Mouse (Mus musculus): ENCODE measurements around the gene Pde4b. TPM values are rescaled to one million over a fixed set of nuclear protein-coding genes. Genes with fewer than 3 reads are reported as not detected.

Pde4b gene
- polyA plus RNA-seq, 1 experiment from 2014 or later, result 35.4 TPM

DNA sequence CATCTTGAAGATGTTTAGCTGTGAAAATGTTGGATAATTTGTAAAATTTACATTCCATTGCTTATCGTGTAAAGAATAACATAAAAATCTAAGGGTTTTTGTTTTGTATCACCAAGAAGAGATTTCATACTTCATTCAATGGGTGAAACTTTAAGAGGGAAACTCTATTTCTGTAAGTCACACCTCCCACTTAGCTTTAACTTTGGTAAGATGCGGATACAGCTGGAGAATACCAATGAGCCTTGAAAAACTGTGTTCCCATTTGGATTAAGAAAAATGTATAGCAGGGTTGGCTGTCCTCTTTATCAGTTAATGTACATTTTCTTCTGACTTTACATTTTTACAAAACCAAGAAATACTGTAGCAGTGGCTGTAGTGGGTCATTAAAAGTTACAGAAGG is 8.5 kb downstream of the Pde4b start:
- Histone ChIP-seq H3K9ac (ENCODE audit: low read length) (no peak overlapping the region), H3K36me3 (ENCODE audit: control insufficient read depth, insufficient read depth, low read length) (no peaks in the 10 kb centered on the region), H3K4me2 (ENCODE audit: low read depth, low read length) (no peak overlapping the region), H3K4me3 (ENCODE audit: low read length) (no peak overlapping the region), H3K4me1 (replicated peaks; ENCODE audit: control insufficient read depth, insufficient read depth, low read length) (no peaks in the 10 kb centered on the region), H3K9me3 (ENCODE audit: control insufficient read depth, low read length) (no peaks in the 10 kb centered on the region), H3K27ac (ENCODE audit: low read length) (no peak overlapping the region), H3K27me3 (ENCODE audit: control insufficient read depth, insufficient read depth, low read depth, low read length) (no peaks in the 10 kb centered on the region)
- 87% methylated on average over 2 of the region's 2 CpGs for WGBS
- ATAC-seq (ENCODE audit: low read depth), result no peak

DNA sequence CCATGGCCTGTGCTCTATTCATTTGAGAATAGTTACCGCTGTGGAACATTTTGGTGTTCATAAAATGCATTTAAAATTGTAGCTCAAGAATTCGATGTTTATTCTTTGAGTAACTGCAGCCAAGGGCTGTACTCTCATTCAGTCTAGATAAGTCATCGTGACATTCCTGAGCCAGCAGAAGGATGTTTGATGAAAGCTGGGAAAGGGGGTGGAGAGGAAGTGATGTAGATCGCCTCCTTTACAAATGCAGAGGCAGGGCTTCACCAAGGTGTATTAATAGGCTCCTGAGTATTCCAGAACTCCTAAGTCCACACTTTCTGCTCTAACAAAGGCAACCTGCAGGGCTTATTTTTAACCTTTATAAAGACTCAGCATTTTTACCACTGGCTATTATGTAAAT is 14.9 kb downstream of the Pde4b start:
- H3K27me3 ChIP-seq (ENCODE audit: control insufficient read depth, insufficient read depth, low read depth, low read length), result no peaks in the 10 kb centered on the region
- WGBS, result 27% methylated on average over 4 of the region's 4 CpGs
- H3K9ac ChIP-seq (ENCODE audit: low read length), result no peak overlapping the region
- H3K36me3 ChIP-seq (ENCODE audit: control insufficient read depth, insufficient read depth, low read length), result no peaks in the 10 kb centered on the region
- H3K4me1 ChIP-seq (replicated peaks; ENCODE audit: control insufficient read depth, insufficient read depth, low read length), result no peaks in the 10 kb centered on the region
- no peak overlapping the region for H3K4me2 ChIP-seq (ENCODE audit: low read depth, low read length)
- no peak overlapping the region for H3K4me3 ChIP-seq (ENCODE audit: low read length)
- H3K27ac ChIP-seq (ENCODE audit: low read length), result no peak overlapping the region
- ATAC-seq (ENCODE audit: low read depth), result no peak
- no peaks in the 10 kb centered on the region for H3K9me3 ChIP-seq (ENCODE audit: control insufficient read depth, low read length)

DNA sequence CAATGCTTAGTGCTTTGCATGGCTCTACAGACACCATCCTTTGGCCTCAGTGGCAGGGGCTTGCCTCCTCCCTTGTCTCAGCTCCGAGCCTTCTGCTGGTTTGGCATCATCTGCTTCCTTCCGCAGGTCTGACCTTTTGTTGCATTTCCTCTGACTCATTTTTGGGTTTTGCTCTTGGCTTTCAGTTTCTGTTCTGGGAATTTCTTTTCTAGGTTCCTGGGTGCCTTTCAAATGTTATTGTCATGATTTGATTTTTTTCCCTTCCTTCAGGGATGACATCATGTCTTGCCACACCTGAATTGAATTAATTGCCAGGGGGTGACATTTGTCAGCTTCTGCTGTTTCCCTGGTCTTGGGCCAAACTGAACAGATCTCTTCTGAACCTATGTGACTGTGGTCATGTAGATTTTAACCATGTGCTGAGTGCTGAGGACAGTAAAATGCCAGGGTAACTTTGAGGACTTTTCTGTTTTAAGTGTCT is 17.2 kb downstream of the Pde4b start:
- Histone ChIP-seq H3K27me3 (ENCODE audit: control insufficient read depth, insufficient read depth, low read depth, low read length) (no peaks in the 10 kb centered on the region), H3K4me3 (ENCODE audit: low read length) (no peak overlapping the region), H3K27ac (ENCODE audit: low read length) (no peak overlapping the region), H3K4me1 (replicated peaks; ENCODE audit: control insufficient read depth, insufficient read depth, low read length) (no peaks in the 10 kb centered on the region), H3K36me3 (ENCODE audit: control insufficient read depth, insufficient read depth, low read length) (no peaks in the 10 kb centered on the region), H3K9me3 (ENCODE audit: control insufficient read depth, low read length) (no peaks in the 10 kb centered on the region), H3K9ac (ENCODE audit: low read length) (no peak overlapping the region), H3K4me2 (ENCODE audit: low read depth, low read length) (no peak overlapping the region)
- ATAC-seq (ENCODE audit: low read depth), result no peak
- 75% methylated on average over 2 of the region's 2 CpGs for whole genome bisulfite sequencing

DNA sequence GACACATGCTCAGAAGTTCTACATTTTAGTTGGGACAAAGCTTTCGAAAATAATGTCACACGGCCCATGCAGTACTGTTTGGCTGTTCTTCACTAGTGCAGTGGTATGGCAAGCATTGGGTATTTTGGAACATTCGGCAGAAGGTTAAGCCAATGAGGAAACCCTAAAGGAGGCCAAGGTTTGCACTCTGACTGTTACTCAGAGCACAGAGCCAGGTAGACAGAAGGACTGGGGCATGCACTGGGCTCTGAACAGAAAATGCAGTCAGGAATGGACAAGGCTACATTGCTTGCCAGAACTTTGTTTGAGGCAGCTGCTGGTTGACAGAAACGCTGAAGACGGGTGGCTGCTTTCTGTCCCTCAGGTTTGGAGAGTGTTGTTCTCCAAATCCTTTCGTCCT is 19.4 kb downstream of the Pde4b start:
- no peak for ATAC-seq (ENCODE audit: low read depth)
- WGBS, result 81% methylated on average over 6 of the region's 6 CpGs
- Histone ChIP-seq H3K4me2 (ENCODE audit: low read depth, low read length) (no peak overlapping the region), H3K9ac (ENCODE audit: low read length) (no peak overlapping the region), H3K27me3 (ENCODE audit: control insufficient read depth, insufficient read depth, low read depth, low read length) (no peaks in the 10 kb centered on the region), H3K4me3 (ENCODE audit: low read length) (no peak overlapping the region), H3K9me3 (ENCODE audit: control insufficient read depth, low read length) (no peaks in the 10 kb centered on the region), H3K36me3 (ENCODE audit: control insufficient read depth, insufficient read depth, low read length) (no peaks in the 10 kb centered on the region), H3K27ac (ENCODE audit: low read length) (no peak overlapping the region), H3K4me1 (replicated peaks; ENCODE audit: control insufficient read depth, insufficient read depth, low read length) (no peaks in the 10 kb centered on the region)

DNA sequence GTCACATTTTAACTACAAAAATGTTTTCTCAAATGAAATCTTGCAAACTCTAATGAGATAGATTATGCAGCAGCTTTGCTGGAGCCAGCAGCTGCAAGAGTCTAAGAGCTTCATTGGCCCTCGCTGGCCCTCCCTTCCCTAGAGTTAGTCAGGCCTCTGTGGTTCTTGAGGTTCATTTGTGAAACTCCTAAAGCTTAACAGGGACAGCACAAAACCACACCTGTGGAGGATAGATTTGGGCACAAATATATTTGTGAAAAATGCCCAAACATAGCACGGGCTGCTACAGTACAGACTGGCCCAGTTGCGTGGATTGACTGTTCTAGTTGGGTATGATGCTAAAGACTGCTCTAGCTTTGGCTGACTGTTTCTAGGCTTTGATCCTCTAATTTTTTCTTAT is 32.1 kb downstream of the Pde4b start:
- H3K4me1 ChIP-seq (replicated peaks; ENCODE audit: control insufficient read depth, insufficient read depth, low read length), result no peaks in the 10 kb centered on the region
- no peaks in the 10 kb centered on the region for H3K9me3 ChIP-seq (ENCODE audit: control insufficient read depth, low read length)
- no peak overlapping the region for H3K27ac ChIP-seq (ENCODE audit: low read length)
- H3K36me3 ChIP-seq (ENCODE audit: control insufficient read depth, insufficient read depth, low read length), result no peaks in the 10 kb centered on the region
- H3K27me3 ChIP-seq (ENCODE audit: control insufficient read depth, insufficient read depth, low read depth, low read length), result no peaks in the 10 kb centered on the region
- ATAC-seq (ENCODE audit: low read depth), result no peak
- no peak overlapping the region for H3K9ac ChIP-seq (ENCODE audit: low read length)
- 88% methylated on average over 3 of the region's 3 CpGs for WGBS
- no peak overlapping the region for H3K4me3 ChIP-seq (ENCODE audit: low read length)
- H3K4me2 ChIP-seq (ENCODE audit: low read depth, low read length), result no peak overlapping the region

DNA sequence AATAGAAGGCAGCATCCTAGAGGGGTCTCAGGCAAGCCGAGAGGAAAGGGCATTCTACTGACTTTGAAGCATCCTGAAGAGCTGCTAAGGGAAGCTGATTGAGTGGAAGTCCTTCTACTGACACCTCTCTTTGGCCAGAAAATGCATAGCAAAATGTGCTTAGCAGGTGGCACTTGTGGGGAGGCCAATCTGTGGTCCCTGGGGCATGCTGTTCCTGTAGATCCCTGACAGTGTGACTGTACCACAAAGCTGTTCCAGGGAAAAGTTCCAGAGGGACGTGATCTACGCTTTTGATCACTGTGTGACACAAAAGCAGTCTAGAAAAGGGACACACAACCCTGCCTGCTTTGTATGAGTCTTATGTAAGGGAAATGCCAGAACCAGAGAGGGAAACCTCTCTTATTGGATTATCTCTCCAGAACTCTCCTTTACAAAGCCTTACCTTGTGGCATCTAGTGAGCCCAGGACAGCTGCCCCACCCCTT is 49.1 kb downstream of the Pde4b start:
- H3K27ac ChIP-seq (ENCODE audit: low read length), result no peak overlapping the region
- WGBS, result 56% methylated on average over 3 of the region's 3 CpGs
- H3K9me3 ChIP-seq (ENCODE audit: control insufficient read depth, low read length), result no peaks in the 10 kb centered on the region
- H3K4me1 ChIP-seq (replicated peaks; ENCODE audit: control insufficient read depth, insufficient read depth, low read length), result no peaks in the 10 kb centered on the region
- H3K4me2 ChIP-seq (ENCODE audit: low read depth, low read length), result no peak overlapping the region
- H3K4me3 ChIP-seq (ENCODE audit: low read length), result no peak overlapping the region
- H3K27me3 ChIP-seq (ENCODE audit: control insufficient read depth, insufficient read depth, low read depth, low read length), result no peaks in the 10 kb centered on the region
- no peaks in the 10 kb centered on the region for H3K36me3 ChIP-seq (ENCODE audit: control insufficient read depth, insufficient read depth, low read length)
- ATAC-seq (ENCODE audit: low read depth), result no peak
- H3K9ac ChIP-seq (ENCODE audit: low read length), result no peak overlapping the region

DNA sequence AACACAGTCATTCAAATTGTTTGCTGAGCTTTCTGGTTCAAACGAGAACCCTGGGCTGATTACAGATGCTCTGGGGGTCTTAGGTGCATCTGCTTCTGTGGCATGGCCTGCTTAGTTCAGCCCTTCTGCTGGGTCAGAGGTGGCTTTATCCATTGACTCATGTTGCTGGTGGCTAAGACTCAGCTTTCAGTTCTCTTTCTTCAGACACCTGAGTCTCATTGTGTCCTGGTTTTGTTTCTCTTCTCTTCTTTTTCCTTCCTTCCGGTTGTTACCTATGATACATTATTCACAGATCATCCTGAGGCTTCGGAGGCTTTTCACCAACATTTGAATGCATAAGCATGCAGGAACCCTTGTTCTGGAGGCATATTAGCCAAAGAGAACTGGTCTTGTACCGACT is 51.0 kb downstream of the Pde4b start:
- Histone ChIP-seq H3K9ac (ENCODE audit: low read length) (no peak overlapping the region), H3K4me3 (ENCODE audit: low read length) (no peak overlapping the region), H3K27me3 (ENCODE audit: control insufficient read depth, insufficient read depth, low read depth, low read length) (no peaks in the 10 kb centered on the region), H3K27ac (ENCODE audit: low read length) (no peak overlapping the region), H3K36me3 (ENCODE audit: control insufficient read depth, insufficient read depth, low read length) (no peaks in the 10 kb centered on the region), H3K4me2 (ENCODE audit: low read depth, low read length) (no peak overlapping the region), H3K4me1 (replicated peaks; ENCODE audit: control insufficient read depth, insufficient read depth, low read length) (no peaks in the 10 kb centered on the region), H3K9me3 (ENCODE audit: control insufficient read depth, low read length) (no peaks in the 10 kb centered on the region)
- no peak for ATAC-seq (ENCODE audit: low read depth)
- 66% methylated on average over 4 of the region's 4 CpGs for WGBS

DNA sequence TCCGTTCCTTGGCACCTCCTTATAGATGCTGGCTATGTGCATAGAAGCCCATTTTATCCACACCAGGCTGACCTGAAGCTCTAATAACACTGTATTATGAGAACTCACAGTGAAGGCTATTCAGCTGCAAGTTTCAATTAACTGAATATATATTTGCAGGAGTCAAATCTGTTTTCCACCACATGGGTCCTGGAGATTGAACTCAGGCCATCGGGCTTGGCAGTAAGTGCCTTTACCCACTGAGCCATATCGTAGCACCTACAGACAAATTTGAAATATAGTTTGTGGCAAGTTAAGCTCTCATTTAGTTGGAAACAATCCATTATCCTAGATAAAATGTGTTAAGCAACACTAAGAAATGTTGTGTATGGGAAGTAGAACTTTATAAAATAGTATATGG is 53.9 kb downstream of the Pde4b start:
- Histone ChIP-seq H3K9me3 (ENCODE audit: control insufficient read depth, low read length) (no peaks in the 10 kb centered on the region), H3K27ac (ENCODE audit: low read length) (no peak overlapping the region), H3K4me2 (ENCODE audit: low read depth, low read length) (no peak overlapping the region), H3K36me3 (ENCODE audit: control insufficient read depth, insufficient read depth, low read length) (no peaks in the 10 kb centered on the region), H3K4me3 (ENCODE audit: low read length) (no peak overlapping the region), H3K27me3 (ENCODE audit: control insufficient read depth, insufficient read depth, low read depth, low read length) (no peaks in the 10 kb centered on the region), H3K4me1 (replicated peaks; ENCODE audit: control insufficient read depth, insufficient read depth, low read length) (no peaks in the 10 kb centered on the region), H3K9ac (ENCODE audit: low read length) (no peak overlapping the region)
- ATAC-seq (ENCODE audit: low read depth), result no peak
- 79% methylated on average over 3 of the region's 3 CpGs for WGBS

DNA sequence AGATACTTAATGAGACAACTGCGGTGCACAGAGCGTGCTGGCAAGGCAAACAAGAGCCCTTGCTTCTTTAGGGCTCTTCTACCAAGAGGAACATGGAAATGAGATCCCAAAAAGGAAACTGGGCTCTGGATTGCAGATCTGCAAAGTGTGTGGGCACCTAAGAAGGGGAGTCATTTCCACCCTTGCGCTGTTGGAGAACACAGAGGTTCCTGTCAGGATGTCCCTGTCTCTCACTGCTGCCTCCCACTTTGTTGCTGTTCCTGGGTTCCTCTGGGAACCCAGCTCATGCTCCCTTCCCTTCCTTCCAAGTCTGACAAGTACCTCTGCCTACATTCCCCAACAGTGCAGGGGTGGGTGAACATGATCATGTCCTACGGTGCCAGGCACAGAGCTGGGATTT is 61.4 kb downstream of the Pde4b start:
- Histone ChIP-seq H3K27ac (ENCODE audit: low read length) (no peak overlapping the region), H3K36me3 (ENCODE audit: control insufficient read depth, insufficient read depth, low read length) (no peaks in the 10 kb centered on the region), H3K9me3 (ENCODE audit: control insufficient read depth, low read length) (no peaks in the 10 kb centered on the region), H3K4me3 (ENCODE audit: low read length) (no peak overlapping the region), H3K4me2 (ENCODE audit: low read depth, low read length) (no peak overlapping the region), H3K4me1 (replicated peaks; ENCODE audit: control insufficient read depth, insufficient read depth, low read length) (no peaks in the 10 kb centered on the region), H3K9ac (ENCODE audit: low read length) (no peak overlapping the region), H3K27me3 (ENCODE audit: control insufficient read depth, insufficient read depth, low read depth, low read length) (no peaks in the 10 kb centered on the region)
- 80% methylated on average over 4 of the region's 4 CpGs for WGBS
- no peak for ATAC-seq (ENCODE audit: low read depth)

DNA sequence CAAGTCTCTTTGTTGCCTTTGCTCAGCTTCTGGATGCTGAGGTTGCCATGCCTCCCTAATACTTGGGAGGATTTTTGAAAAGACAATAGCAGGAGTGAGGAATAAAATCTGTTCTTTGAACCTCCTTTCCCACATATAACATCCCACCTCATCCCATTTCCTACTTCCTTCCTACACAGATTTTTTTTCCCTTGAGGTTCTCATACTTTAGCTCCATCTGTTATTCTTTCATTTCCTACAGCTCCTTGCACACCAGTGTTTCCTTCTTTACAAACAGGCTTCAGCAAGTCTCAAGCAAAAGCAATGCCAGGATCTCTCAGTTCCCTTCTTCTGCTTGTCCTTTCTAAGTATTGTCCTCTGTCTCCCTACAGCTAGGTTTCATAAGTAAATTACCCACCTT is 71.8 kb downstream of the Pde4b start:
- H3K27me3 ChIP-seq (ENCODE audit: control insufficient read depth, insufficient read depth, low read depth, low read length), result no peaks in the 10 kb centered on the region
- no peaks in the 10 kb centered on the region for H3K36me3 ChIP-seq (ENCODE audit: control insufficient read depth, insufficient read depth, low read length)
- ATAC-seq (ENCODE audit: low read depth), result no peak

More for the DNA sequence above, 71.8 kb downstream of the Pde4b start:
- Histone ChIP-seq H3K4me2 (ENCODE audit: low read depth, low read length) (no peak overlapping the region), H3K4me3 (ENCODE audit: low read length) (no peak overlapping the region), H3K4me1 (replicated peaks; ENCODE audit: control insufficient read depth, insufficient read depth, low read length) (no peaks in the 10 kb centered on the region), H3K9ac (ENCODE audit: low read length) (no peak overlapping the region), H3K9me3 (ENCODE audit: control insufficient read depth, low read length) (no peaks in the 10 kb centered on the region), H3K27ac (ENCODE audit: low read length) (no peak overlapping the region)

Data from lung, embryonic 16.5 days (tissue).